20 mouse cellular contexts compared by ENCODE assay signal in genomic region chr10:82835898-82836297, GRCm38 (mm10). TPM values are rescaled to one million over a fixed set of nuclear protein-coding genes. Genes with fewer than 3 reads are reported as not detected.
DNase-seq lines count a peak whose midpoint lies in the region; ATAC-seq and TF ChIP-seq lines count a peak whose summit lies in the region.
"Had no signal": no experiment of that assay in that cellular context is flagged by ENCODE, and none has a peak within 500 bp of the region (broad histone marks: within the 10 kb centered on the region; RNA-seq: fewer than 3 reads in every experiment).

No protein-coding gene starts in this region.

- DNase-seq in A20 (ENCODE audit: low read depth, low spot score): peak; percentile 68
- peak; percentile 24 for DNase-seq in CH12.LX (ENCODE audit: extremely low read depth)
- DNase-seq in cerebellum, adult 2 months: no peak
- DNase-seq in midbrain, postnatal 0 days (ENCODE audit: low spot score): no peak
- DNase-seq: adrenal gland, adult 2 months; adrenal gland, adult 8-10 months; adrenal gland, postnatal 10 days; adrenal gland, postnatal 14 days; adrenal gland, postnatal 25 days; adrenal gland, postnatal 36 days; B cell, adult 2 months; cerebellum, adult 11 months; cerebellum, adult 11-12 months; cerebellum, adult 18-20 months; cerebellum, adult 8-10 months; cerebellum, adult 9-10 months had no signal

- peaks cover 13 to 25% of the 10 kb centered on the region in 2 experiments for H3K4me1 ChIP-seq in CH12.LX (ENCODE audit: control insufficient read depth in 1 of 2, insufficient read depth in 2 of 2)
- H3K4me1 ChIP-seq in cerebellum, adult 2 months (ENCODE audit: control insufficient read depth, insufficient read depth, low read length): no peaks in the 10 kb centered on the region
- H3K4me1 ChIP-seq in midbrain, postnatal 0 days (ENCODE audit: insufficient read depth, low read length): no peaks in the 10 kb centered on the region

- H3K4me2 ChIP-seq in CH12.LX (ENCODE audit: insufficient read depth, low read depth, poor library complexity, severe bottlenecking): no peak overlapping the region
- H3K4me2 ChIP-seq in midbrain, postnatal 0 days (ENCODE audit: low read depth, low read length, poor library complexity, severe bottlenecking): no peak overlapping the region

- no peak overlapping the region for H3K27ac ChIP-seq in CH12.LX (ENCODE audit: insufficient read depth, low read depth)
- no peak overlapping the region for H3K27ac ChIP-seq in cerebellum, adult 2 months (ENCODE audit: insufficient read depth, low read length)
- no peak overlapping the region for H3K27ac ChIP-seq in midbrain, postnatal 0 days (ENCODE audit: low read depth, low read length)

- TF ChIP-seq EP300 in CH12.LX (IDR thresholded peaks at IDR 0.05; ENCODE audit: low read length): peak; percentile 55; the same call in 1 of the 2 replicates

- no peak for TF ChIP-seq POLR2A in CH12.LX (IDR thresholded peaks at IDR 0.05; ENCODE audit: low read depth, low read length)
- no peak for TF ChIP-seq POLR2A in cerebellum, adult 2 months (IDR thresholded peaks at IDR 0.05; ENCODE audit: borderline replicate concordance, insufficient read depth, low read length)

- no peaks in the 10 kb centered on the region for H3K27me3 ChIP-seq in CH12.LX (replicated peaks)
- H3K27me3 ChIP-seq in cerebellum, adult 2 months (ENCODE audit: control insufficient read depth, insufficient read depth, low read length): no peaks in the 10 kb centered on the region
- H3K27me3 ChIP-seq in midbrain, postnatal 0 days (ENCODE audit: insufficient read depth, low read length): no peaks in the 10 kb centered on the region
- H3K27me3 ChIP-seq: Patski had no signal

- H3K9me3 ChIP-seq in CH12.LX (replicated peaks; ENCODE audit: low read length): no peaks in the 10 kb centered on the region
- no peaks in the 10 kb centered on the region for H3K9me3 ChIP-seq in midbrain, postnatal 0 days (ENCODE audit: low read length)
- H3K9me3 ChIP-seq: G1E had no signal

- in situ Hi-C loops in CH12.LX (cut with MboI; ENCODE audit: low pct_ligation_motif_present, low pct_unique_long_range_greater_than_20kb, low sequenced_read_pairs): no loop called here

- ATAC-seq in midbrain, postnatal 0 days (ENCODE audit: low FRiP score): no peak
- ATAC-seq: activated CD4-positive, CD25-positive, alpha-beta regulatory T cell, adult 4 months; CD4-positive, CD25-positive, alpha-beta regulatory T cell, adult 4 months; Patski had no signal

- no peaks in the 10 kb centered on the region for H3K36me3 ChIP-seq in CH12.LX (replicated peaks in 1 of 2; ENCODE audit: control insufficient read depth in 1 of 2, insufficient read depth in 1 of 2, low read length in 1 of 2)
- H3K36me3 ChIP-seq in midbrain, postnatal 0 days (ENCODE audit: insufficient read depth, low read length): no peaks in the 10 kb centered on the region
- H3K36me3 ChIP-seq: G1E had no signal

- H3K79me2 ChIP-seq in CH12.LX (replicated peaks; ENCODE audit: control insufficient read depth, extremely low read depth, insufficient read depth, poor library complexity, severe bottlenecking): no peaks in the 10 kb centered on the region

- no peak for TF ChIP-seq RAD21 in CH12.LX (IDR thresholded peaks at IDR 0.05; ENCODE audit: low read depth, low read length)

- no peak overlapping the region for H3K9ac ChIP-seq in CH12.LX (ENCODE audit: insufficient read depth, low read depth)
- H3K9ac ChIP-seq in midbrain, postnatal 0 days (replicated peaks; ENCODE audit: low read length, poor library complexity, severe bottlenecking): no peak overlapping the region

- H3K4me3 ChIP-seq in CH12.LX (replicated peaks in 1 of 3; ENCODE audit: low read depth in 2 of 3, low read length in 2 of 3, poor library complexity in 1 of 3): peak overlapping the region in 1 of 3 experiments; percentile 40
- H3K4me3 ChIP-seq in cerebellum, adult 2 months (replicated peaks; ENCODE audit: insufficient read depth, low read depth, low read length): no peak overlapping the region
- H3K4me3 ChIP-seq in midbrain, postnatal 0 days (ENCODE audit: low read depth, low read length): no peak overlapping the region

- no peak for TF ChIP-seq CTCF in CH12.LX (conservative IDR thresholded peaks at IDR 0.05 in 1 of 2, IDR thresholded peaks at IDR 0.05 in 1 of 2; ENCODE audit: low read depth in 2 of 2, low read length in 2 of 2)
- TF ChIP-seq CTCF in cerebellum, adult 2 months (IDR thresholded peaks at IDR 0.05; ENCODE audit: borderline replicate concordance, insufficient read depth, low read depth, low read length): no peak
- TF ChIP-seq CTCF in midbrain, postnatal 0 days (IDR thresholded peaks at IDR 0.05): no peak

- 93% methylated on average over 3 of the region's 3 CpGs for WGBS in cerebellum, adult 2 months
- 85% methylated on average over 3 of the region's 3 CpGs for WGBS in midbrain, postnatal 0 days

- dilution Hi-C loops in CH12.LX (cut with MboI; ENCODE audit: extremely low pct_ligation_motif_present, extremely low pct_unique_long_range_greater_than_20kb, low sequenced_read_pairs): no loop called here

TF ChIP-seq in CH12.LX, 34 proteins besides CTCF, POLR2A, EP300 and RAD21:
- TF ChIP-seq JUN (IDR thresholded peaks at IDR 0.05; ENCODE audit: insufficient read depth, low read depth, low read length) (peak; percentile 31; the same call in 1 of the 2 replicates), NELFE (IDR thresholded peaks at IDR 0.05; ENCODE audit: low read depth, low read length) (no peak), BHLHE40 (IDR thresholded peaks at IDR 0.05; ENCODE audit: low read depth, low read length) (peak; percentile 44; the same call in 1 of the 2 replicates), USF2 (conservative IDR thresholded peaks at IDR 0.05; ENCODE audit: low read depth, low read length) (0 out of 2 replicates have a peak, but pooled peaks have one; percentile 11), CHD1 (IDR thresholded peaks at IDR 0.05; ENCODE audit: low read depth, low read length) (no peak), E2F4 (IDR thresholded peaks at IDR 0.05; ENCODE audit: insufficient replicate concordance, low read depth, low read length) (no peak), MEF2A (IDR thresholded peaks at IDR 0.05; ENCODE audit: borderline replicate concordance, low read depth, low read length) (0 out of 2 replicates have a peak, but pooled peaks have one; percentile 31), MAFK (IDR thresholded peaks at IDR 0.05; ENCODE audit: insufficient replicate concordance, low read length) (no peak), TBP (conservative IDR thresholded peaks at IDR 0.05; ENCODE audit: low read depth, low read length) (no peak), ZNF384 (IDR thresholded peaks at IDR 0.05; ENCODE audit: low read depth, low read length) (peak; percentile 97), SMC3 (IDR thresholded peaks at IDR 0.05; ENCODE audit: low read depth, low read length) (no peak), TCF12 (IDR thresholded peaks at IDR 0.05; ENCODE audit: low read depth, low read length) (0 out of 2 replicates have a peak, but pooled peaks have one; percentile 13), IRF4 (IDR thresholded peaks at IDR 0.05; ENCODE audit: low read depth, low read length) (peak; percentile 83), JUND (conservative IDR thresholded peaks at IDR 0.05; ENCODE audit: low read depth, low read length) (peak; percentile 67; the same call in 1 of the 2 replicates), ETS1 (conservative IDR thresholded peaks at IDR 0.05; ENCODE audit: low read depth, low read length) (0 out of 2 replicates have a peak, but pooled peaks have one; percentile 17)

RNA-seq across cellular contexts. Expression of gene Txnrd1, which starts 2.1 kb away (rescaled TPM):
- total RNA-seq in CH12.LX (2012; rRNA removed) (92.1 and 106 TPM in 2 replicates), CH12.LX (2014; rRNA removed) (133 and 147 TPM in 2 replicates)
- polyA plus RNA-seq in CH12.LX (2012; ENCODE audit: insufficient read length, low read depth): 254 and 256 TPM in 2 replicates
- polyA plus RNA-seq in cerebellum, adult 2 months (2012; rRNA removed): 48.6 and 50.9 TPM in 2 replicates
- total RNA-seq in midbrain, postnatal 0 days (2014; rRNA removed): 83.2 and 86.4 TPM in 2 replicates
- 56.7 and 61.7 TPM in 2 replicates for polyA plus RNA-seq in midbrain, postnatal 0 days (2015; fragmentation: Nextera tagmentation; extraction: Ambion mirVana)

RNA-seq across cellular contexts. Expression of gene Eid3, which starts 30.5 kb away (rescaled TPM):
- total RNA-seq in CH12.LX (2012; rRNA removed): 1.5 and 1.6 TPM in 2 replicates
- 1.4 and 1.7 TPM in 2 replicates for total RNA-seq in CH12.LX (2014; rRNA removed)
- 3.5 and 4.0 TPM in 2 replicates for polyA plus RNA-seq in CH12.LX (2012; ENCODE audit: insufficient read length, low read depth)
- polyA plus RNA-seq in cerebellum, adult 2 months (2012; rRNA removed): 0.90 and 1.0 TPM in 2 replicates
- 1.9 and 2.0 TPM in 2 replicates for total RNA-seq in midbrain, postnatal 0 days (2014; rRNA removed)
- 0.17 and 0.23 TPM in 2 replicates for polyA plus RNA-seq in midbrain, postnatal 0 days (2015; fragmentation: Nextera tagmentation; extraction: Ambion mirVana)

Comparison
In these comparisons a context has a peak if more than half of its experiments do, and no peak if none do; other contexts are left out.
1. DNase-seq: peak in A20 (single experiment) and CH12.LX (single experiment); none in cerebellum, adult 2 months (0 of 2) and midbrain, postnatal 0 days (single experiment).